Mouse (Mus musculus) heart, embryonic 14.5 days (tissue): ENCODE measurements around the gene Fam198b. TPM values are rescaled to one million over a fixed set of nuclear protein-coding genes. Genes with fewer than 3 reads are reported as not detected.

Experiments used
- ATAC-seq: fragments of 200-750 bp; cut with Nextera tagmentation; 2 replicates; pipeline ENCODE4 v1.8.0; 2017; ENCODE audit warnings: low read depth, moderate TSS enrichment; ENCODE audit not compliant: insufficient number of reproducible peaks, insufficient read depth, low FRiP score
- H3K27ac ChIP-seq, 2 experiments: fragments of 200-500 bp in 1 of 2; fragments of 300-500 bp in 1 of 2; sonication (generic) in 1 of 2; replicated peaks in 1 of 2; 2 replicates each; pipeline ENCODE4 v1.5.1; 2012 to 2014; ENCODE audit warnings: low read depth in 2 of 2, low read length in 2 of 2, control low read depth in 1 of 2, mild to moderate bottlenecking in 1 of 2, mixed read lengths in 1 of 2; ENCODE audit not compliant: control insufficient read depth in 1 of 2, insufficient read depth in 1 of 2
- H3K27me3 ChIP-seq: fragments of 300-500 bp; sonication (generic); 2 replicates; pipeline ENCODE4 v1.6.1; 2014; ENCODE audit warnings: mild to moderate bottlenecking, low read length, control low read depth; ENCODE audit not compliant: control insufficient read depth, insufficient read depth
- H3K36me3 ChIP-seq: fragments of 300-500 bp; sonication (generic); 2 replicates; pipeline ENCODE4 v1.6.1; 2014; ENCODE audit warnings: mild to moderate bottlenecking, control low read depth, low read length, mixed read lengths; ENCODE audit not compliant: control insufficient read depth, insufficient read depth
- H3K4me1 ChIP-seq, 2 experiments: fragments of 200-500 bp in 1 of 2; fragments of 300-500 bp in 1 of 2; sonication (generic) in 1 of 2; 2 replicates each; pipeline ENCODE4 v1.6.1; 2012 to 2014; ENCODE audit warnings: low read length in 2 of 2, control low read depth in 1 of 2, mixed read lengths in 1 of 2; ENCODE audit not compliant: control insufficient read depth in 2 of 2, insufficient read depth in 2 of 2
- H3K4me2 ChIP-seq: fragments of 300-500 bp; sonication (generic); 2 replicates; pipeline ENCODE4 v1.6.1; 2014; ENCODE audit warnings: mild to moderate bottlenecking, low read length
- H3K4me3 ChIP-seq, 2 experiments: fragments of 200-500 bp in 1 of 2; fragments of 300-500 bp in 1 of 2; sonication (generic) in 1 of 2; 2 replicates each; pipeline ENCODE4 v1.5.1; 2012 to 2014; ENCODE audit warnings: low read length in 2 of 2, mild to moderate bottlenecking in 2 of 2, control low read depth in 1 of 2, low read depth in 1 of 2, moderate library complexity in 1 of 2; ENCODE audit not compliant: control insufficient read depth in 1 of 2, insufficient read depth in 1 of 2
- H3K9ac ChIP-seq: fragments of 300-500 bp; sonication (generic); 2 replicates; pipeline ENCODE4 v1.6.1; 2014; ENCODE audit warnings: mild to moderate bottlenecking, low read length
- H3K9me3 ChIP-seq: fragments of 300-500 bp; sonication (generic); 2 replicates; pipeline ENCODE4 v1.6.1; 2016; ENCODE audit warnings: low read length, control low read depth; ENCODE audit not compliant: control insufficient read depth
- WGBS: fragments of 180-500 bp; shearing (Covaris S2); extraction: QIAGEN DNeasy Blood & Tissue Kit; methylation state at CpG from one replicate; pipeline ENCODE4 v1.1.7; 2014; 5-methylcytosine and 5-hydroxymethylcytosine counted together
- polyA plus RNA-seq: library from polyadenylated mRNA; unstranded; fragments of >200 nt; fragmentation: Nextera tagmentation; extraction: Ambion mirVana; gene quantifications from 2 replicates; pipeline ENCODE4 v1.2.1, GENCODE M21; 2014

Fam198b gene
- polyA plus RNA-seq: 46.9 and 60.9 TPM in 2 replicates

DNA sequence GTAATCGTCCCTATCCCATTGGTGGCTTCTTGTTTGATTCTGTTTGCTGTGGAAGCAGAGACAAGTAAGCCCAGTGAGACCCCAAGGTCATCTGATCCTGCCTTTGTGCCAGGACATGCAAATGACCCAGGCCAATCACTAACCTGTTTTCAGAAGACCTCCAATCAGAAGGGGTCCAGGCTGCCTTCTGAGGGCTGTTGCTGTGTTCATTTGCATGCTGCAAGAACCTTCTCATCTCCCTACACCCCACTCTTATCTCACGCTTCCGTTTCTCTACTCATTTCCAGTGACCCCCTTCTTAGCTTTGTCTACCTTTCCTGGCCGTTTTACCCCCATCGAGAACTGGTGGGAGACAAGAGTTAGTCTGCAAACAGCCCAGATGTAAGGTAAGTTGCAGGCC lies at the start of gene Fam198b:
Gene Fam198b, plus strand, starts transcription at position 229 of the 400 bp plus-strand sequence.
- H3K36me3 ChIP-seq: no peaks in the 10 kb centered on the region
- peak within 1 kb of the TSS; percentile 75 for H3K9ac ChIP-seq
- no peaks in the 10 kb centered on the region for H3K9me3 ChIP-seq
- peak; percentile 57 for ATAC-seq
- H3K4me3 ChIP-seq: peak within 1 kb of the TSS; percentile 45 to 51
- peak within 1 kb of the TSS; percentile 72 for H3K4me2 ChIP-seq
- 20% methylated on average over 5 of the region's 5 CpGs for WGBS
- peaks cover 16 to 22% of the 10 kb centered on the region in 2 experiments for H3K4me1 ChIP-seq
- peak within 1 kb of the TSS; percentile 95 to 96 for H3K27ac ChIP-seq
- no peaks in the 10 kb centered on the region for H3K27me3 ChIP-seq

DNA sequence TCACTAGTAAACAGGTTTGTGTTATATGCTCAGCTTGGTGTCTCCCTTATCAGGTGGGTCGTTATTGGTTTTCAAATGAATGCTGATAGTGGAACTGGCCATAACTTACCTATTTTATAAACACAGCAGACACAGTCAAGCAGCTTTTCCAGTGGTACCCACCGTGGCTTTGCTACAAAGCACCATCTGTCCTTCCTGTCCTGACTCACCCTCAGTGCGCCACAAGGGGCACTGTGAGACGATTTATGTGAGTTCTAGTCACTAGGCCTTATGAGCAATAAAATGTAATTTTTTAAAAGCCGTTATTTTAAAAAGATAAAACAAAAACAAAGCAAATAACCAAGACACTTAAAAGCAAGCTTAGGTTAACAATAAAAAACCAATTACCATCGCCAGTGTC lies 45.6 kb upstream of the Fam198b start:
- 64% methylated on average over 6 of the region's 6 CpGs for WGBS
- no peak overlapping the region for H3K9ac ChIP-seq

DNA sequence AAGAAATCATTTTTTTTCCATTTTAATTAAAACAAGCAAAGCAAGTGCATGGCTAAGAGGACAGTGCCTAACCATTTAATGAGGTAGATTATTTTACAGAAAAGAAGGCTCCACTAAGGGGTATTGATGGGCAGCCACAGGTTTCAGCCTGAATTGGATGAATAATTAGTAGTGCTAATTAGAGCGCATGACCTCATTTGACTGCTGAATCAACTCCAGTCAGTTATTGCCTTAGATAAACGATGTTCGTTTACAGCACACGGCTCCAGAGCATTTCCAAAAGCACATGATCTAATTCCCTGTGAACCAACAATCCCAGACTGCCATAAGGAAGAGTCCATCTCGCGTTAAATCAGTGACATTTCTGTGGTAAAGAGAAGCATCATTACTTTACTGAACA lies 42.9 kb upstream of the Fam198b start:
- H3K4me3 ChIP-seq: peak overlapping the region; percentile 9 to 59; a peak in 3 of 4 replicates
- ATAC-seq: no peak
- H3K36me3 ChIP-seq: peaks cover 13% of the 10 kb centered on the region
- no peaks in the 10 kb centered on the region for H3K27me3 ChIP-seq
- H3K4me2 ChIP-seq: peak overlapping the region; percentile 71
- H3K9me3 ChIP-seq: no peaks in the 10 kb centered on the region
- H3K27ac ChIP-seq: no peak overlapping the region
- H3K4me1 ChIP-seq: peaks cover 0 to 9% of the 10 kb centered on the region in 2 experiments; a peak in 1 of 4 replicates
- WGBS: 58% methylated on average over 6 of the region's 6 CpGs
- peak overlapping the region; percentile 76; the same call in 1 of the 2 replicates for H3K9ac ChIP-seq

More for the DNA sequence above, 45.6 kb upstream of the Fam198b start:
- H3K27me3 ChIP-seq: no peaks in the 10 kb centered on the region
- no peak overlapping the region for H3K4me2 ChIP-seq
- H3K4me3 ChIP-seq: no peak overlapping the region
- H3K36me3 ChIP-seq: peaks cover 32% of the 10 kb centered on the region
- peaks cover 0 to 9% of the 10 kb centered on the region in 2 experiments; a peak in 1 of 4 replicates for H3K4me1 ChIP-seq
- no peaks in the 10 kb centered on the region for H3K9me3 ChIP-seq
- ATAC-seq: no peak
- no peak overlapping the region for H3K27ac ChIP-seq

DNA sequence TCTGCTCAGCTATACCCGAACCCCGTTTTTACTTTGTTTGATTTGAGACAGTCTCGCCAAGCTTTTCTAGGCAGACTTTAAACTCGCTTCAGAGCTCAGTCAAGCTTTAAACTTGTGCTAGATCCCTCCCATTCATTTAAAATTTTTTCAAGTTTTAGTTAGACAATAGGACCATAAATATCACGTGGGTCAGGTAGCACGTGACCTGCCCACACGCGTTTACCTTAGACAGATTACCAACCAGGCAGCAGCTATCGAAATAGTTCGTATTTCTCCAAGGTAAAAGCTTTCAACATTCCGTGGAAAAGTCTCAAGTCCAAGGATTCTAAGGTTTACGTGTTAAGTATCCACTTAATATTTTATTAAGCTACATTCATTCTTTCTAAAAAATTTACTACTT lies 42.2 kb upstream of the Fam198b start:
- Histone ChIP-seq H3K36me3 (peaks cover 12% of the 10 kb centered on the region), H3K4me3 (peak overlapping the region; percentile 59 to 71), H3K9me3 (no peaks in the 10 kb centered on the region), H3K4me2 (peak overlapping the region; percentile 71), H3K9ac (peak overlapping the region; percentile 76), H3K27me3 (no peaks in the 10 kb centered on the region), H3K4me1 (peaks cover 0 to 9% of the 10 kb centered on the region in 2 experiments; a peak in 1 of 4 replicates), H3K27ac (peak overlapping the region; percentile 85)
- 0 out of 2 replicates have a peak, but pooled peaks have one; percentile 49 for ATAC-seq
- 8% methylated on average over 12 of the region's 12 CpGs for WGBS

DNA sequence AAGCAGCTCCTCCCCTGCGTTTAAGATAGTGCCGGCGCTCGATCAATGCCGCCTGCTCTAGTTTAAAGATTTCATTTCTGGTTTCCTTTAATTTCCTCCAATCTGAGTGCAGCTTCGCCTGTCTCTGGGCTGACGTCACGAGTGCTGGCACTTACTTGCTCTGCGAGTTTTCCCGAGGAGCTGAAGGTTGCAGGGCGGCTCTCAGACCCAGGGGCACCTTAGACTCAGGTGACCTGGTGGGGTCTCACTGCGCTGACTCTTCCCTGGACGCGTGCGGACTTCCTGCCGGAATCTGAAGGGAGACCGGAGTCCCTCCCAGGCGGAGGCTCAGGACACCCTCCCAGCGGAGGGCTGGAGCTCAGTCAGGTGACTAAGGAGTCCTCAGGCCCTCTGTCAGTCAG lies 41.7 kb upstream of the Fam198b start:
- WGBS: under 1% methylated on average over 19 of the region's 19 CpGs
- H3K4me2 ChIP-seq: peak overlapping the region; percentile 71
- H3K9me3 ChIP-seq: no peaks in the 10 kb centered on the region
- peak overlapping the region; percentile 85 for H3K27ac ChIP-seq
- H3K27me3 ChIP-seq: no peaks in the 10 kb centered on the region
- peak overlapping the region; percentile 76 for H3K9ac ChIP-seq
- ATAC-seq: peak; percentile 80
- H3K4me1 ChIP-seq: peaks cover 0 to 9% of the 10 kb centered on the region in 2 experiments; a peak in 1 of 4 replicates
- H3K36me3 ChIP-seq: peaks cover 12% of the 10 kb centered on the region
- peak overlapping the region; percentile 59 to 71 for H3K4me3 ChIP-seq

DNA sequence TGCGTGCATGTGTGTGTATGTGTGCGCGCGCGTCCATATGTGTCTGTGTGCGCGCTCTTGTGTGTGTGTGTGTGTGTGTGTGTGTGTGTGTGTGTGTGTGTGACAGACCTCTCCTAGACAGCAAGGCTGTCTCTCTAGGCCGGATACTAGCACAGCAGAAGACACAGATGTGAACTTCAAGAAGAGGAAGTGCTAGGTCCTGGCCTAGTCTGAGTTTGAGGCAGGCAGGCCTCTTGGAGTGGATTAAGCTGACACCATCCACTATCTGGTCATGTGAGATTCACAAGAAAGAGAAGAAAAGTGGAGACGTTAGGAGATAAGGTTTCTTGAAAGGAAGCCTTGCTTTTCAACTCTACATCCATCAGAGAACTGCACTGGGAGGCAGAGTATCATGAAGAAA lies 40.3 kb upstream of the Fam198b start:
- no peak for ATAC-seq
- no peaks in the 10 kb centered on the region for H3K27me3 ChIP-seq
- H3K9ac ChIP-seq: no peak overlapping the region
- WGBS: 85% methylated on average over 9 of the region's 9 CpGs
- H3K27ac ChIP-seq: no peak overlapping the region
- no peak overlapping the region for H3K4me3 ChIP-seq
- H3K4me1 ChIP-seq: peaks cover 0 to 9% of the 10 kb centered on the region in 2 experiments; a peak in 1 of 4 replicates
- H3K36me3 ChIP-seq: peaks cover 1% of the 10 kb centered on the region; the same call in 1 of the 2 replicates
- H3K9me3 ChIP-seq: no peaks in the 10 kb centered on the region
- no peak overlapping the region for H3K4me2 ChIP-seq

DNA sequence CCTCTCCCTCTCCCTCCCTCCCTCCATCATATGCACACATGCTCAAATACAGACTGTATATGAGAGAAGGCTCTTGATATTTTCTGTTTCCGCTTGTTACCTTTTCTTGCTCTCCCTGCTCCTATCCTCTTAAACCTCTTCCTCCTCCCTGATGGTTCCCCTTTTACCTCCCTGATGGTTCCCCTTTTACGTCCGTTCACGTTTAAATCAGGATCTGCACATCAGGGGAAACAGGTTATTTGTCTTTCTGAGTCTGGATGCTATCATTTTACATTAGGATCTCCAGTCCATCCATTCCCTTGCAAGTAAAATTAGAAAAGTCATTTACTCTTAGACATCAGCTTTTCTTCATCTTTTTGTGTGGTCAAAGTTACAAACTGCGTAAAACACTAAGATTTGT lies 37.7 kb upstream of the Fam198b start:
- Histone ChIP-seq H3K4me3 (no peak overlapping the region), H3K4me2 (no peak overlapping the region), H3K9me3 (no peaks in the 10 kb centered on the region), H3K4me1 (peaks cover 0 to 8% of the 10 kb centered on the region in 2 experiments; a peak in 1 of 4 replicates), H3K9ac (no peak overlapping the region), H3K36me3 (no peaks in the 10 kb centered on the region), H3K27ac (no peak overlapping the region), H3K27me3 (no peaks in the 10 kb centered on the region)
- 76% methylated on average over 5 of the region's 5 CpGs for WGBS
- no peak for ATAC-seq

DNA sequence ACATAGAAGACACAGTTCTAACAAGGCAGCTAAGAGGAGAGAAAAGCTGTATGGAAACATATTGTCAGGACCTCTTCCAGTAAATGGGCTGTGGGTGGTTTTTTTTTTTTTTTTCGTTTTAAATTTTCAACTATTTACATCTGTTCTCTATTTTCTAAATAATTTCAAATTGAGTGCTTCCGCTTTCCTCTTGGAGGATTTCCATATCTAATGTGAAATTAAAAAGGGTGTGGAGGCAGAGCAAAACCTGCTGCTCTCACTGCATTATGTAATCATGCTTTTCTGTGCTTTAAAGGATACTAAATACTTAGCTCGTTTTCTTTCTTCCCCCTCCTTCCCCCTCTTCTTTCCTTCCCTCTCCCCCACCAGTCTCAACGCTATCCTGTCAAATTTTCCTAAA lies 35.5 kb upstream of the Fam198b start:
- H3K36me3 ChIP-seq: no peaks in the 10 kb centered on the region
- 54% methylated on average over 4 of the region's 4 CpGs for WGBS
- no peak overlapping the region for H3K27ac ChIP-seq
- H3K27me3 ChIP-seq: no peaks in the 10 kb centered on the region
- H3K4me2 ChIP-seq: no peak overlapping the region
- no peaks in the 10 kb centered on the region for H3K9me3 ChIP-seq
- no peak overlapping the region for H3K9ac ChIP-seq
- no peak overlapping the region for H3K4me3 ChIP-seq
- peaks cover 10 to 11% of the 10 kb centered on the region in 2 experiments; a peak in 3 of 4 replicates for H3K4me1 ChIP-seq
- ATAC-seq: no peak
